Mouse (Mus musculus) C2C12 (cell line): Measurements from ENCODE around the gene Cpa5. TPM values are rescaled to one million over a fixed set of nuclear protein-coding genes. Genes with fewer than 3 reads are reported as not detected.

ENCODE experiments used
- H3K27me3 ChIP-seq: one replicate; pipeline ENCODE4 v1.6.1; 2011; ENCODE audit not compliant: control insufficient read depth, insufficient read depth, insufficient read length
- H3K36me3 ChIP-seq: one replicate; pipeline ENCODE4 v1.6.1; 2011; ENCODE audit not compliant: control insufficient read depth, insufficient read depth
- H3K4me3 ChIP-seq: one replicate; pipeline ENCODE4 v1.5.1; 2011; ENCODE audit warnings: mild to moderate bottlenecking, control low read depth; ENCODE audit not compliant: poor library complexity, insufficient read depth, severe bottlenecking
- H3K79me2 ChIP-seq: one replicate; pipeline ENCODE4 v1.6.1; 2011; ENCODE audit not compliant: control insufficient read depth, insufficient read depth
- H3K79me3 ChIP-seq: one replicate; pipeline ENCODE4 v1.6.1; 2011; ENCODE audit warnings: low read depth, control low read depth
- H3ac ChIP-seq: one replicate; pipeline ENCODE3; 2011; ENCODE audit warnings: low read depth; ENCODE audit not compliant: control insufficient read depth, insufficient read length
- CEBPB ChIP-seq: IDR thresholded peaks from one replicate; pipeline ENCODE4 v1.6.1; 2011; ENCODE audit warnings: low read depth, mild to moderate bottlenecking, control low read depth, moderate library complexity
- CTCF ChIP-seq: IDR thresholded peaks from one replicate; pipeline ENCODE4 v1.5.1; 2011; ENCODE audit not compliant: control insufficient read depth, insufficient read depth, insufficient read length
- FOSL1 ChIP-seq: IDR thresholded peaks from one replicate; pipeline ENCODE4 v1.8.0; 2011; ENCODE audit warnings: mild to moderate bottlenecking, low read length; ENCODE audit not compliant: poor library complexity, insufficient read depth, severe bottlenecking
- MAX ChIP-seq: IDR thresholded peaks from one replicate; pipeline ENCODE4 v1.6.1; 2011; ENCODE audit warnings: mild to moderate bottlenecking, control low read depth
- MYOD1 ChIP-seq: IDR thresholded peaks from one replicate; pipeline ENCODE4 v1.6.1; 2011; ENCODE audit warnings: low read depth; ENCODE audit not compliant: control insufficient read depth, insufficient read length
- MYOG ChIP-seq: IDR thresholded peaks from one replicate; pipeline ENCODE4 v1.6.1; 2011; ENCODE audit not compliant: control insufficient read depth, insufficient read length; ENCODE audit errors: extremely low read depth
- USF1 ChIP-seq: IDR thresholded peaks from one replicate; pipeline ENCODE4 v1.6.1; 2011; ENCODE audit warnings: low read depth, mild to moderate bottlenecking, control low read depth, moderate library complexity
- polyA plus RNA-seq: library from polyadenylated mRNA; unstranded; fragments of >200 nt; fragmentation: generic; extraction: Trizol; gene quantifications from one replicate; pipeline ENCODE4 v1.2.1, GENCODE M21; 2012; ENCODE audit warnings: missing spikeins

Cpa5 gene
- polyA plus RNA-seq, 1 experiment: not detected

- peaks cover 3% of the 10 kb centered on the region for H3K36me3 ChIP-seq
- H3K79me2 ChIP-seq: no peaks in the 10 kb centered on the region
- TF ChIP-seq MYOG: no peak
Measured at GRCm38 (mm10) chr6:30654402-30654859, 43.6 kb downstream of the Cpa5 start.

GRCm38 (mm10) chr6:30654932-30655331 lies 44.1 kb downstream of the Cpa5 start:
- H3K4me3 ChIP-seq: no peak overlapping the region
- no peaks in the 10 kb centered on the region for H3K27me3 ChIP-seq
- TF ChIP-seq MYOG: no peak
- TF ChIP-seq CEBPB: no peak
- TF ChIP-seq CTCF: no peak
- no peak for TF ChIP-seq MYOD1
- no peak for TF ChIP-seq FOSL1
- TF ChIP-seq USF1: no peak
- TF ChIP-seq MAX: no peak
- H3ac ChIP-seq: no peak overlapping the region
- peaks cover 3% of the 10 kb centered on the region for H3K36me3 ChIP-seq
- H3K79me2 ChIP-seq: no peaks in the 10 kb centered on the region
- H3K79me3 ChIP-seq: no peaks in the 10 kb centered on the region

More at GRCm38 (mm10) chr6:30654402-30654859, 43.6 kb downstream of the Cpa5 start:
- H3ac ChIP-seq: no peak overlapping the region
- H3K79me3 ChIP-seq: no peaks in the 10 kb centered on the region
- H3K27me3 ChIP-seq: no peaks in the 10 kb centered on the region
- no peak overlapping the region for H3K4me3 ChIP-seq

GRCm38 (mm10) chr6:30657279-30657678 lies 46.5 kb downstream of the Cpa5 start:
- Histone ChIP-seq H3K79me2 (no peaks in the 10 kb centered on the region), H3ac (no peak overlapping the region)

GRCm38 (mm10) chr6:30658619-30659018 lies 47.8 kb downstream of the Cpa5 start:
- TF ChIP-seq MYOD1 (no peak), CEBPB (no peak), CTCF (no peak), USF1 (no peak), FOSL1 (no peak), MYOG (no peak), MAX (no peak)
- no peaks in the 10 kb centered on the region for H3K79me3 ChIP-seq
- no peaks in the 10 kb centered on the region for H3K27me3 ChIP-seq
- no peak overlapping the region for H3ac ChIP-seq
- no peaks in the 10 kb centered on the region for H3K79me2 ChIP-seq
- no peak overlapping the region for H3K4me3 ChIP-seq
- peaks cover 3% of the 10 kb centered on the region for H3K36me3 ChIP-seq

More at GRCm38 (mm10) chr6:30657279-30657678, 46.5 kb downstream of the Cpa5 start:
- Histone ChIP-seq H3K79me3 (no peaks in the 10 kb centered on the region), H3K36me3 (peaks cover 3% of the 10 kb centered on the region), H3K27me3 (no peaks in the 10 kb centered on the region), H3K4me3 (no peak overlapping the region)
- TF ChIP-seq CTCF: no peak
- TF ChIP-seq MAX: no peak
- TF ChIP-seq FOSL1: no peak
- no peak for TF ChIP-seq MYOD1
- TF ChIP-seq MYOG: no peak
- TF ChIP-seq USF1: no peak
- no peak for TF ChIP-seq CEBPB

- TF ChIP-seq CEBPB (no peak), MYOD1 (no peak), MYOG (no peak), USF1 (no peak), CTCF (no peak), MAX (no peak), FOSL1 (no peak)
- Histone ChIP-seq H3K79me2 (no peaks in the 10 kb centered on the region), H3K36me3 (no peaks in the 10 kb centered on the region), H3K27me3 (no peaks in the 10 kb centered on the region), H3ac (no peak overlapping the region), H3K4me3 (no peak overlapping the region), H3K79me3 (no peaks in the 10 kb centered on the region)
Measured at GRCm38 (mm10) chr6:30664776-30665175, 54.0 kb downstream of the Cpa5 start.

- no peak overlapping the region for H3ac ChIP-seq
- TF ChIP-seq MYOD1 (no peak), FOSL1 (no peak), CEBPB (no peak), USF1 (no peak)
Measured at GRCm38 (mm10) chr6:30665296-30665695, 54.5 kb downstream of the Cpa5 start.

More at GRCm38 (mm10) chr6:30665296-30665695, 54.5 kb downstream of the Cpa5 start:
- no peaks in the 10 kb centered on the region for H3K79me2 ChIP-seq
- H3K79me3 ChIP-seq: no peaks in the 10 kb centered on the region
- no peak overlapping the region for H3K4me3 ChIP-seq
- H3K36me3 ChIP-seq: no peaks in the 10 kb centered on the region
- no peaks in the 10 kb centered on the region for H3K27me3 ChIP-seq
